Mouse (Mus musculus): Measurements from ENCODE around the gene Dhx15. TPM values are rescaled to one million over a fixed set of nuclear protein-coding genes. Genes with fewer than 3 reads are reported as not detected.
A peak's percentile ranks its signal among the peaks of the same experiment; 100 is the strongest.
"Not testable (repeated sequence)": the region's sequence is repeated elsewhere in the genome, so short reads cannot be mapped to it uniquely, and the experiment has no call there.

Gene Dhx15
- 114 and 139 TPM in 2 replicates for polyA plus RNA-seq (2016; fragmentation: Nextera tagmentation; extraction: Ambion mirVana)

DNA sequence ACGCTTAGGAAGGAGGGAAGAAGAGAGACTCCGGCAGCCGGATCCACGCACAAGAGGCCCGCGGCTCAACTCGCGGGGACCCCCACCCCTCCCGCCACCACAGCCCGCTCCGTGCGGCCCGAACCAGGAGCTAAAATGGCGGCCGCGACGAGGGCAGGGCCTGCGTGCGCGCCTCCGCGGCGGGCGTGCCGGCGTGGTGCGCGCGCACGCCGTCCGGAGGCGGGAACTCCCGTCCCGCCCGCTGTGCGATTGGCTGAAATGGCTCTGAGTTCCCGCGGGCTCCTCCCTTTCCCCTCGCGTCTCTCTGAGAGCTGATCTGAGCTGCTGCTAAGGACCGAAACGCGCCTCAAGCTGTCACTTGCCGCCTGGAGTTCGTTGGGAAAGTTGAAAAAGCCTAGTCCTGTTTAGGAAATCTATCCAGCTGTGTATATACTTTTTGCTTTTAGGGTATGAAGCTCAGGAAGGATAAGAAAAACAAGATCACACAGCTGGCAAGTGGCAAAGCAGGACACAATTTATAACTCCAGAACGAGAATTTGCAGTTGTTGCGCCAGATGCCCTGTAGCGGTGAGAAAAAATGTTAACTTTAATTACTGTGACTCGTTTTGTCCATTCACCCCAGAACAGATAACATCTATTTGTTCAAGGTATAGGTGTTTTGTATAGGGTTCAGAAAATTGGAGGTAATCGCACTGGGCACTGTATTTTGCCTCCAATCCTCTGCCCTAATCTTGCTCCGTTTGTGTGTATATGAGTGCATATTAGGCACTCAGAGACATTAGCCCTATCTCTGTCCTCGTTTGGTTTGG lies at the start of gene Dhx15:
Gene Dhx15, minus strand, starts transcription at position 144 of the 809 bp plus-strand sequence.
- peaks cover 2% of the 10 kb centered on the region; the same call in 1 of the 2 replicates for H3K36me3 ChIP-seq
- 1% methylated on average over 51 of the region's 53 CpGs for WGBS
- H3K27ac ChIP-seq, result peak within 1 kb of the TSS; percentile 100
- peak within 1 kb of the TSS; percentile 99 for H3K4me3 ChIP-seq
- H3K9me3 ChIP-seq, result no peaks in the 10 kb centered on the region
- no peaks in the 10 kb centered on the region for H3K27me3 ChIP-seq (ENCODE audit: insufficient read depth, poor library complexity, severe bottlenecking)
- peaks cover 25% of the 10 kb centered on the region for H3K4me1 ChIP-seq
- DNase-seq (ENCODE audit: low spot score), result peak; percentile 97

DNA sequence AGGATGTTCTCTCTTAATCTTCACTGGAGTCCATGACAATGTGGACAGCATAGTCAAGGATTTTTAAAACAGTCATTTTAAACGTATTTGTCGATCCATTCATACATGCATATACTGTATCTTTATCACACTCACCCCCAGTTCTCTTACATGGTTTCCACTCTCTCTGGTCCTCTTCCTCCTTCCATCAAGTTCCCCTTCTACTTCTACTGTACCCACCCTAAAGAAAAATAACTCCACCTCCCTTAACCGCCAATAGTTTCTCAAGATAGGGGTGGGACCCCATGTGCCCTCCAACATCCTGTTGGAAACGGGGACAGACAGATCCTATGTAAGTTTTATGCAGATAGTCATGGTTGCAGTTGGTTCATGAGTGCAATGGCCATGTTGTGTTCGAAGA lies 48.6 kb upstream of the Dhx15 start:
- Histone ChIP-seq H3K9me3 (no peaks in the 10 kb centered on the region), H3K4me3 (no peak overlapping the region), H3K27ac (no peak overlapping the region), H3K36me3 (no peaks in the 10 kb centered on the region), H3K4me1 (peaks cover 3% of the 10 kb centered on the region; the same call in 1 of the 2 replicates), H3K27me3 (ENCODE audit: insufficient read depth, poor library complexity, severe bottlenecking) (no peaks in the 10 kb centered on the region)
- no peak for DNase-seq (ENCODE audit: low spot score)
- 86% methylated on average over 5 of the region's 5 CpGs for WGBS

DNA sequence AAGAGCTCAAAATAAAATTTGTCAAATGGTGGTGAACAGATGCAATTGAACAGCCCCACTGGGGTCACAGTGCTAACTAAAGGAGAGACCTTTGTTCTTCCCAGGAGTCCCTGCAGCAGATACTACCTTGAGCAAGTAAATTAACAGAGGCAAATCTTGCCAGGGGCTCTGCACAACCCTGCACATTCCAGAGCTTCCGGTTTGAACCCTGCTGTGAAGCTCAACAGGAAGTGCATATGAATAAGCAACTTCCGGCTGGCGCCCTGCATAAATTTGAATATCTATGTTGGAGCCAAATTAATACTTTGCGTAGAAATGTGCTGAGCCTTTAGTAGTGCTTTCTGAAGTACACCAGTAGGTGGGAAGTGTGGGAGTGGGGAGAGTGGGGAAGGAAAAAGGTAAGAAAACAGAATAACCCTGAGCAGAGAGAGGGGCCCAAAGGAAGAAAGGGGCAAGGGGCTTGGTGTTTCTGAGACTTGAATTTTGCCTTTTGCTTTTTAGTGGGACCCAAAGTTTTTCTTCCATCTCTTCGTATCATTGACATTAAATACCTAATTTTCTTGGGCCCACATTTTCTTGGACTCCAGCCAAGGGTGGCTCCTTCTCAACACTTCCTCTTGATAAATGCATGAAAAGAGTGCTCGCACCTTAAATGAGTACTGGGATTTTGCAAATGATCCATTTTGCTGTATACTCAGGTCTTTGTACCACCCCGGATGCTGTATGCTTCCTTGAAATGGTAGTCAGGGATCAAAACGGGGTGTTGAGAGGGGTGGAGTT lies 47.8 kb upstream of the Dhx15 start:
- peaks cover 3% of the 10 kb centered on the region; the same call in 1 of the 2 replicates for H3K4me1 ChIP-seq
- H3K27me3 ChIP-seq (ENCODE audit: insufficient read depth, poor library complexity, severe bottlenecking), result no peaks in the 10 kb centered on the region
- no peak for DNase-seq (ENCODE audit: low spot score)
- H3K4me3 ChIP-seq, result no peak overlapping the region
- H3K27ac ChIP-seq, result no peak overlapping the region
- H3K36me3 ChIP-seq, result no peaks in the 10 kb centered on the region
- H3K9me3 ChIP-seq, result no peaks in the 10 kb centered on the region
- 71% methylated on average over 8 of the region's 8 CpGs for WGBS

DNA sequence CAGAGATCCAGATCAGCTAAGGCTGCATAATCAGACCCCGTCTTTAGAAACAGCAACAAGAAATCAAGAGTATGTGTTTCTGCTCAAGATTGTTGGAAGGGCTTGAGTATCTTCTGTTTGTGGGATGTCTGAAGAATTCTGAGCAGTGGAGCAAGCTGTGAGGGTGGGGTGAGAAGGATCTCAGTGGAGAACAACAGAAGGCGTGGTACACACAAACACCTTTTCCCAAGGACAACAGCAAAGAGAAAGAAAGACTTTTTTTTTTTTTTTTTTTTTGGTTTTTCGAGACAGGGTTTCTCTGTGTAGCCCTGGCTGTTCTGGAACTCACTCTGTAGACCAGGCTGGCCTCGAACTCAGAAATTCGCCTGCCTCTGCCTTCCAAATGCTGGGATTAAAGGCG lies 46.3 kb upstream of the Dhx15 start:
- not testable (repeated sequence) for H3K4me3 ChIP-seq; DNase-seq (ENCODE audit: low spot score); H3K27ac ChIP-seq; H3K4me1 ChIP-seq; H3K27me3 ChIP-seq (ENCODE audit: insufficient read depth, poor library complexity, severe bottlenecking); H3K36me3 ChIP-seq; H3K9me3 ChIP-seq
- WGBS, result 82% methylated on average over 6 of the region's 6 CpGs

DNA sequence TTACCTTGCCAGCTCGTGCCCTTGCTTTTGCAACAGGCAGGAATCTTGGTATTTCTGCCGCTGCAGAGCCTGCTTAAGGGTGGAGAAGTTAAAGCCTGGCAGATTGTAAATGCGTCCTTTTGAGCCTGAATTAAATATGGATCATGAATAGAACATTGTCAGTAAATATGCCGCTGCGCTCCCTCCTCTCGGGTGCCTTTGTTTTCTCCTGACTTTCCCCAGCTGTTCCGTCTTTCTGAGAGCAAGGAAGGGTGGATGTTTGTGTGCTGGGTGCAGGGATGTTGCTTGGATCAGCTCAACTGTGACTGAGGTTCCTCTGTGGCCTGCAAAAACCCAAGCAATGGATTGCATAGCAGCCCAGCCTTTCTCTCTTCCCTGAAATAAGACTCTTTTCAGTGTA lies 44.3 kb upstream of the Dhx15 start:
- WGBS, result 76% methylated on average over 7 of the region's 7 CpGs
- Histone ChIP-seq H3K4me3 (no peak overlapping the region), H3K36me3 (no peaks in the 10 kb centered on the region), H3K27me3 (ENCODE audit: insufficient read depth, poor library complexity, severe bottlenecking) (no peaks in the 10 kb centered on the region), H3K27ac (no peak overlapping the region), H3K4me1 (peaks cover 3% of the 10 kb centered on the region; the same call in 1 of the 2 replicates), H3K9me3 (no peaks in the 10 kb centered on the region)
- no peak for DNase-seq (ENCODE audit: low spot score)

DNA sequence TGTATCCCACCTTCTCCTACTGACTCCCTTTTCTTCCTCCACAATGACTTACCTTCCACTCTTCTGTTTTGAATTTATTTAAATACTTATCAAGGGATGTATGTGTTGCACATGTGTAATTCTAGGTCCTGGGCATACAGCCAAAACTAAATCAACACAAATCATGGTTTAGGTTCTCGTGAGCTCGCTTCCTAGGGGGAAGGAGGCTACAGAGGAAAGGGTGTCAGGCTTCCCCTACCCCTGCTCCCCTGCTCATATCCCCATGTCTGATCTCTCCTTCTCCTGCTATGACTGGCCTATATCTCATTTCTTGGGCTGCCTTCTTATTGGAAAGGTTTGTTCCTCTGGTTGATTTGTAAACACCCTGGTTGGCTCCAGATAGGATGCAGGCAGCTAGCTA lies 43.6 kb upstream of the Dhx15 start:
- Histone ChIP-seq H3K4me1 (peaks cover 3% of the 10 kb centered on the region; the same call in 1 of the 2 replicates), H3K36me3 (no peaks in the 10 kb centered on the region), H3K4me3 (no peak overlapping the region), H3K27ac (no peak overlapping the region), H3K9me3 (no peaks in the 10 kb centered on the region), H3K27me3 (ENCODE audit: insufficient read depth, poor library complexity, severe bottlenecking) (no peaks in the 10 kb centered on the region)
- 76% methylated on average over 2 of the region's 2 CpGs for WGBS
- no peak for DNase-seq (ENCODE audit: low spot score)

DNA sequence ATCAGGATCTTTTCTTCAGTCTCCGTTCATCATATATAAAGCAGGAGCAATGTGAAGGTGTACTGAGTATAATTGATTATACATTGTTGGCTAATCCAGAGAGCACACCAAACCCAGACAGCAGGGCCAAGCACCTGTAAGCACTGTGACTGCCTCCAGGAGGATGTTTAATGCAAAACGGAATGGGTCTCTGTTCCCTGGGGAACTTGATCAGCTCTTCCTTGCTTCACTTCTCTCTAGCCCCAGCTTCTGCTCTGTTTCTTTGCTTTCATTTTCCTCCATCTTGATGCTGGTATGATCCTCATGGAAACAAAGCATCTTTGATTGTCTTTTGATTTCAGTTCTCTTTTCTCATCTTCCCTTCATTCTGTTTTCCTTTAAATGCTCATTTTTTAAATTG lies 42.3 kb upstream of the Dhx15 start:
- H3K27ac ChIP-seq, result no peak overlapping the region
- H3K9me3 ChIP-seq, result no peaks in the 10 kb centered on the region
- no peak overlapping the region for H3K4me3 ChIP-seq
- H3K27me3 ChIP-seq (ENCODE audit: insufficient read depth, poor library complexity, severe bottlenecking), result no peaks in the 10 kb centered on the region
- H3K36me3 ChIP-seq, result no peaks in the 10 kb centered on the region
- no peaks in the 10 kb centered on the region for H3K4me1 ChIP-seq
- no peak for DNase-seq (ENCODE audit: low spot score)
- WGBS, result 73% methylated on average over 2 of the region's 2 CpGs

DNA sequence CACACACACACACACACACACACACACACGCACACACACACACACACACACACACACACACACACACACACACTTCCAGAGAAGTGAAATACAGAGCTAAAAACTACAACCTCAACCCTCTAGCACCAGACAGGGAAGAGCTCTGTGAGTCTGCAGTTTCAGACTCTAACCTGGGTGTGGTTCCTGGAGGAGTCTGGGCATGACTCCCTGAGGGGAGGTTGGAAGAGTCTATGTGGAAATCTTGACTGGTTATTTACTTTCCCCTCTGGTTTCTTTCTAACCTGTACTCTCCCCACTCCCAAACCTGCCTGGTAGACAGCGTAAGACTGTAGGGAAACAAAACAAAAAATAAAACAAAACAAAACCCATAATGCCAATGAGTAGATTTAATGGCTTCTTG lies 41.9 kb upstream of the Dhx15 start:
- no peak for DNase-seq (ENCODE audit: low spot score)
- no peak overlapping the region for H3K4me3 ChIP-seq
- no peaks in the 10 kb centered on the region for H3K27me3 ChIP-seq (ENCODE audit: insufficient read depth, poor library complexity, severe bottlenecking)
- no peaks in the 10 kb centered on the region for H3K4me1 ChIP-seq
- no peaks in the 10 kb centered on the region for H3K9me3 ChIP-seq
- no peaks in the 10 kb centered on the region for H3K36me3 ChIP-seq
- no peak overlapping the region for H3K27ac ChIP-seq
- 80% methylated on average over 2 of the region's 2 CpGs for WGBS

DNA sequence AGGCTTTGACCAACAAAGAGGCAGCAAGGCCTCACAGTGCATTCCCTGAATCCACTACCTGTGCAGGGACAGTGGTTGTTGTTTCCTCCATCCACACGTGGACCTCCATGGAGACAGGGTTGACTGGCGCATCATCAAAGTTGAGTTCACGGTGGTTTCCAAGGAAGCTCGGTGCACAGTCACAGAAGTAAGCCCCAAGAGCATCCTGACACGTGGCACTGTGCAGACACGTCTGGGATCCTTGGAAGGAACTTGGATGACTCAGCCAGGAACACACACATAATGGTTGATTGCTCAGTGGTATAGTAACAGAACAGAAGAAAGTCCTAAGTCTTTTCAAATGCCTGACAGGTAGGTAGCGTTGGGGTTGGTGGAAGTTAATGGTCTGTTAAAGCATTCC lies 40.2 kb upstream of the Dhx15 start:
- Histone ChIP-seq H3K36me3 (no peaks in the 10 kb centered on the region), H3K4me1 (no peaks in the 10 kb centered on the region), H3K4me3 (no peak overlapping the region), H3K27me3 (ENCODE audit: insufficient read depth, poor library complexity, severe bottlenecking) (no peaks in the 10 kb centered on the region), H3K27ac (no peak overlapping the region), H3K9me3 (no peaks in the 10 kb centered on the region)
- DNase-seq (ENCODE audit: low spot score), result no peak
- WGBS, result 87% methylated on average over 7 of the region's 7 CpGs

DNA sequence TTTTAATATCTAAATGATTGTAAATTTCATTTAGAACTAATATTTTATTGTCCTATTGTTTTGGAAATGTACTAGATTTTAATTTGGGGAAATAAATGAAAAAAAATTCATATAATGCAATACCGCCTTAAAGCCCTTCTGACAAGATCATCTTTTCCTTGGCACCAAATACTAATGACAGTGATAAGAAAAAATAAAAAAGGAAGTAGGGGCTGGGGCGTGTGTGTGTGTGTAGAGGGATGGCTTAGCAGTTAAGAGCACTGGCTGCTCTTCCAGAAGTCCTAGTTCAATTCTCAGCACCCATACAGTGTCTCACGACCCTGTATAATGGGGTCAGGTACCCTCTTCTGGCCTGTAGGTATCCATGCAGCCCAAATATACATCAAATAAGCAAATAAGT lies 36.4 kb upstream of the Dhx15 start:
- Histone ChIP-seq H3K36me3 (no peaks in the 10 kb centered on the region), H3K27me3 (ENCODE audit: insufficient read depth, poor library complexity, severe bottlenecking) (no peaks in the 10 kb centered on the region), H3K4me1 (no peaks in the 10 kb centered on the region), H3K27ac (no peak overlapping the region), H3K4me3 (no peak overlapping the region), H3K9me3 (no peaks in the 10 kb centered on the region)
- 75% methylated on average over 3 of the region's 3 CpGs for WGBS
- no peak for DNase-seq (ENCODE audit: low spot score)

DNA sequence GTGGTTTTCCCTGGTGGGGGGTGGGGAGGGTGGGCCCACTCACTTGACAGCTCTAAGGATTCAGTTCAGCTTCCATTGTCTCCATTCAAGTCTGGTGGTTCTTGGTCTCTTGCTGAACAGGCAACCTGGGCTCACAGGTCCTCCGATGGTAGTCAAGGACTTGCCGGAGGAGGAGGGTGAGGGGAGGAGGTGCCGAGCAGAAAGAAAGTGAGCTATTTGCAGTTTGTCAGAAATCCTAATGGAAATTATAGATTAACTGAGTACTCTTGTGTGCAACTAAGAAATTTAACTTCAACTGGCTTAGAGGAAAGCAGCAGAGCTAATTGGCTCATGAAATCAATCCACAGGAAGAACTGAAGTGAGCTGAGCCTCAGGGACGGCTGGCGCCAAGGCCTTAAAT lies 31.3 kb upstream of the Dhx15 start:
- H3K27me3 ChIP-seq (ENCODE audit: insufficient read depth, poor library complexity, severe bottlenecking), result no peaks in the 10 kb centered on the region
- no peak overlapping the region for H3K4me3 ChIP-seq
- DNase-seq (ENCODE audit: low spot score), result no peak
- WGBS, result 82% methylated on average over 5 of the region's 5 CpGs
- H3K4me1 ChIP-seq, result peaks cover 33% of the 10 kb centered on the region
- no peaks in the 10 kb centered on the region for H3K9me3 ChIP-seq
- no peak overlapping the region for H3K27ac ChIP-seq
- H3K36me3 ChIP-seq, result no peaks in the 10 kb centered on the region

DNA sequence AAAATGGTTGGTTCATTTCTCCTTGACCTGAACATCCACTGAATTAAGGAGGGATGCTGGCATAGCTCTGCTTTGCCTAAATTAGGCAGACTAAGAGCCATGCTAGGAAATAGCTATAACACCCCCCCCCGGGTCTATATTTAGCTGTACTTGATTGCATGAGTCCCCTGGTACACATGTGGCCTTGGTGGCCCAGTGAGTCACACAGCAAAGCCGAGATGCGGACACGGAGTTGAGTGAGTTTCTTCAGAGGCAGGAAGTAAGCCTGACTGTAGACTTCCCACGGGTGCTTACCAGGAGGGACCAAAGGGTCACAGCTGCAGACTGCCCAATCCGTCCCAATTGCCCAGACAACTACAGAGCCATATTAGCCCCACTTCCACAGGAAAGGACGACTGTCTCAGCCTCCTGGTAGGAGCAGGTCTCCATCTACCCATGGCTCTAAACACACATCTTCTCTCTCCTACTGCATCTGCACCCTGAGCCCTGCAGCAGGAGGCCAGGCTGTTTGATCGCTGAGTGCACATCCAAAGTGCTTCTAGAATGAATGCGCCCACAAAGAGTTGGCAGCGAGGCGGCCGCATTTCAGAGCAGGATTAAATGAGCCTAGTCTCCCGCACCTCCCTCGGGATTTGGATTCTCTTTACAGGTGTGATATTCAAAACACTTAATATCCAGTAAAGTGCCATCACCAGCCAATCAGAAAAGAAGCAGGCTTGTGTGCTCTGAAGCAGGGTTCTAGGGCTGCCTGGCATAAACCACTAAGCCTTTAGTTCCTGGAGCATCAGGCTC lies 29.9 kb upstream of the Dhx15 start:
- H3K4me3 ChIP-seq, result no peak overlapping the region
- WGBS, result 56% methylated on average over 14 of the region's 14 CpGs
- H3K36me3 ChIP-seq, result no peaks in the 10 kb centered on the region
- H3K27me3 ChIP-seq (ENCODE audit: insufficient read depth, poor library complexity, severe bottlenecking), result no peaks in the 10 kb centered on the region
- peak overlapping the region; percentile 62; the same call in 1 of the 2 replicates for H3K27ac ChIP-seq
- no peak for DNase-seq (ENCODE audit: low spot score)
- H3K4me1 ChIP-seq, result peaks cover 38% of the 10 kb centered on the region
- no peaks in the 10 kb centered on the region for H3K9me3 ChIP-seq

DNA sequence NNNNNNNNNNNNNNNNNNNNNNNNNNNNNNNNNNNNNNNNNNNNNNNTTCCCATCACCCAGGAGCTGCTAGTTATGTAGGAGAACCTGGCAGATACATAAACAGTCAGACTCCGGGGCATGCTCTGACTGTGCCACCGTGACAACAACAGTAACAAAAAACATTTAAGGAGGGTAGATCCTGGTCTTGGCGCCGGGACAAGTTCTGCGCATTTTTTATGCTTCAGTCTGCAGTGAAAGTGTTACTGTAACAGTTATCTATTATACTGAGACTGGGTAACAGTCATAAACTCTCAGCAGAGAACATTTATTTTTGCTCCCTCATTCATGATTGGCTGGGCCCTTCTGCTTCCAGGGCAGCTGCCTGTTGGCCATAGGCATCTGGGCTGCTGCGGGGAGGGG lies 27.9 kb upstream of the Dhx15 start:
- no peak overlapping the region; the same call in 1 of the 2 replicates for H3K27ac ChIP-seq
- WGBS, result 63% methylated on average over 6 of the region's 6 CpGs
- peaks cover 45% of the 10 kb centered on the region for H3K4me1 ChIP-seq
- H3K27me3 ChIP-seq (ENCODE audit: insufficient read depth, poor library complexity, severe bottlenecking), result no peaks in the 10 kb centered on the region
- H3K4me3 ChIP-seq, result no peak overlapping the region
- H3K36me3 ChIP-seq, result no peaks in the 10 kb centered on the region
- no peaks in the 10 kb centered on the region for H3K9me3 ChIP-seq
- no peak for DNase-seq (ENCODE audit: low spot score)
